Mouse (Mus musculus) myocyte (in vitro differentiated cells): ENCODE measurements around the gene Mfsd11. TPM values are rescaled to one million over a fixed set of nuclear protein-coding genes. Genes with fewer than 3 reads are reported as not detected.
"Not testable (repeated sequence)": the region's sequence is repeated elsewhere in the genome, so short reads cannot be mapped to it uniquely, and the experiment has no call there.

ENCODE experiments used
- H3K27me3 ChIP-seq: one replicate; pipeline ENCODE4 v1.6.1; 2011; ENCODE audit not compliant: control insufficient read depth, insufficient read depth, insufficient read length
- H3K36me3 ChIP-seq: one replicate; pipeline ENCODE4 v1.6.1; 2011; ENCODE audit not compliant: control insufficient read depth, insufficient read depth
- H3K4me2 ChIP-seq: one replicate; pipeline ENCODE4 v1.6.1; 2011; ENCODE audit warnings: low read depth, control low read depth
- H3K4me3 ChIP-seq: one replicate; pipeline ENCODE4 v1.5.1; 2011; ENCODE audit warnings: mild to moderate bottlenecking, control low read depth, moderate library complexity
- H3K79me2 ChIP-seq: one replicate; pipeline ENCODE4 v1.6.1; 2011; ENCODE audit not compliant: control insufficient read depth, insufficient read depth
- H3ac ChIP-seq: one replicate; pipeline ENCODE4 v1.6.1; 2011; ENCODE audit not compliant: control insufficient read depth, insufficient read length
- CEBPB ChIP-seq: IDR thresholded peaks from 2 replicates; pipeline ENCODE4 v1.6.1; 2011; ENCODE audit warnings: mild to moderate bottlenecking, moderate library complexity; ENCODE audit not compliant: poor library complexity, insufficient read depth, severe bottlenecking
- E2F4 ChIP-seq: IDR thresholded peaks from one replicate; pipeline ENCODE4 v1.6.1; 2011; ENCODE audit warnings: mild to moderate bottlenecking, control low read depth, moderate library complexity; ENCODE audit not compliant: insufficient read depth
- MAX ChIP-seq: IDR thresholded peaks from one replicate; pipeline ENCODE4 v1.6.1; 2011; ENCODE audit warnings: low read depth, mild to moderate bottlenecking, control low read depth
- MYOD1 ChIP-seq, 3 experiments: IDR thresholded peaks; one replicate each; pipeline ENCODE4 v1.6.1; 2011; ENCODE audit warnings: control low read depth in 2 of 3, low read depth in 2 of 3, mild to moderate bottlenecking in 2 of 3, moderate library complexity in 1 of 3; ENCODE audit not compliant: insufficient read length in 2 of 3, control insufficient read depth in 1 of 3
- MYOG ChIP-seq, 3 experiments: IDR thresholded peaks; one replicate each; pipeline ENCODE4 v1.6.1; 2011; ENCODE audit warnings: control low read depth in 2 of 3, low read depth in 2 of 3, mild to moderate bottlenecking in 2 of 3; ENCODE audit not compliant: insufficient read length in 2 of 3, control insufficient read depth in 1 of 3, insufficient read depth in 1 of 3
- POLR2A ChIP-seq: IDR thresholded peaks from one replicate; pipeline ENCODE4 v1.6.1; 2011; ENCODE audit warnings: low read depth, mild to moderate bottlenecking, control low read depth, moderate library complexity; ENCODE audit not compliant: insufficient read length
- POLR2AphosphoS2 ChIP-seq: IDR thresholded peaks from one replicate; pipeline ENCODE4 v1.6.1; 2011; ENCODE audit warnings: low read depth, control low read depth; ENCODE audit not compliant: insufficient read length
- REST ChIP-seq: IDR thresholded peaks from one replicate; pipeline ENCODE4 v1.6.1; 2011; ENCODE audit warnings: mild to moderate bottlenecking, control low read depth, moderate library complexity; ENCODE audit not compliant: insufficient read depth, insufficient read length
- SRF ChIP-seq: IDR thresholded peaks from one replicate; pipeline ENCODE4 v1.6.1; 2011; ENCODE audit warnings: low read depth; ENCODE audit not compliant: control insufficient read depth, insufficient read length
- TCF12 ChIP-seq: IDR thresholded peaks from one replicate; pipeline ENCODE4 v1.6.1; 2011; ENCODE audit warnings: mild to moderate bottlenecking, control low read depth; ENCODE audit not compliant: poor library complexity, insufficient read depth, severe bottlenecking
- TCF3 ChIP-seq: IDR thresholded peaks from one replicate; pipeline ENCODE4 v1.6.1; 2011; ENCODE audit warnings: low read depth, control low read depth; ENCODE audit not compliant: insufficient read length
- USF1 ChIP-seq: IDR thresholded peaks from one replicate; pipeline ENCODE4 v1.6.1; 2011; ENCODE audit warnings: low read depth, mild to moderate bottlenecking, control low read depth, moderate library complexity
- polyA plus RNA-seq: library from polyadenylated mRNA; unstranded; fragments of >200 nt; fragmentation: generic; extraction: Trizol; gene quantifications from one replicate; pipeline ENCODE4 v1.2.1, GENCODE M21; 2012; ENCODE audit warnings: missing spikeins

The Mfsd11 gene
- polyA plus RNA-seq, 1 experiment = 40.0 TPM

DNA sequence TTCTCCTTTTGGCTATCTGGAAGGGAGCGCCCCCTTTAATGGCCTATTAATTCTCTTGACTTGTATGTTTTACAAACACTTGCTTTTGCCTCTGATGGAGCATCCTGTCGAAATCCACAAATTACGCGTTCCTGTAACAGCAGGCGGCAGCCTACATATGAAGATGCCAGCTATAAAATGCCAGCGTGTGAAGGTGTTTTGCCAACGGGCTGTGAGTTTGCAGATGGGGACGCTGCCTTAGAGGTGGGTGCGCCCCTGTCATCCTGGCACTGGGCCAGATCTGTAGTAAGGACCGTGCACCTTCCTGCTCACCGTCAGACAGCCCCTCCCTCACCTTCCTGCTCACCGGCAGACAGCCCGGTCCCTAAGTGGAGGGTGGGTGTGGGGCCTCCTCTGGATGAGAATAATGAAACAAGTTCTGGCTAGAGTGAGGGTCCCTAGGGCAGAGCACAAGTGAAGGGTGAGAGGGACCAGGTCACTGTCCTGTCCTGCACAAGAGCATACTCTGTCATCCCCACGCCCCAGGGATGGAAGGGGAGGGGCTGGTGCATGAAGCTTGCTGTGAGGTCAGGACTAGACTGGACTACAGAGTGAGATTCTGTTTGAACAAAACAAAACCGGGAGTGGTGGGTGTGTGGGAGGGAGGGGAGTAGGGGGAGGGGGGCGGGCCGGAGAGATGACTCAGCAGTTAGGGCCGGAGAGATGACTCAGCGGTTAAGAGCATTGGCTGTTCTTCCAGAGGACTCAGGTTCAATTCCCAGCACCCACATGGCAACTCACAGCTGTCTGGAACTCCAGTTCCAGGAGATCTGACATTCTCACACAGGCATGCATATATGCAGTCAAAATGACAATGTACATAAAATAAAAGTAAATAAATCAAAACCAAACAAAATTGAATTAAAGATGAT lies 41.5 kb downstream of the Mfsd11 start:
- no peak overlapping the region for H3ac ChIP-seq
- TF ChIP-seq TCF3 (no peak), CEBPB (no peak), TCF12 (no peak), POLR2AphosphoS2 (no peak), MAX (no peak), USF1 (no peak), REST (no peak), MYOD1 (IDR thresholded peaks at IDR 0.05; ENCODE audit: control insufficient read depth in 1 of 3, insufficient read length in 2 of 3, low read depth in 2 of 3) (no peak), POLR2A (no peak), MYOG (IDR thresholded peaks at IDR 0.05; ENCODE audit: control insufficient read depth in 1 of 3, insufficient read depth in 1 of 3, insufficient read length in 2 of 3, low read depth in 2 of 3) (no peak), E2F4 (no peak), SRF (no peak)
- H3K79me2 ChIP-seq = no peaks in the 10 kb centered on the region
- H3K27me3 ChIP-seq = peaks cover 40% of the 10 kb centered on the region
- no peak overlapping the region for H3K4me3 ChIP-seq
- H3K36me3 ChIP-seq = no peaks in the 10 kb centered on the region
- no peak overlapping the region for H3K4me2 ChIP-seq

GRCm38 (mm10) chr11:116895402-116895801 lies 43.2 kb downstream of the Mfsd11 start:
- no peak overlapping the region for H3ac ChIP-seq
- no peaks in the 10 kb centered on the region for H3K36me3 ChIP-seq
- no peak overlapping the region for H3K4me2 ChIP-seq
- no peak overlapping the region for H3K4me3 ChIP-seq
- TF ChIP-seq MYOG (IDR thresholded peaks at IDR 0.05; ENCODE audit: control insufficient read depth in 1 of 3, insufficient read depth in 1 of 3, insufficient read length in 2 of 3, low read depth in 2 of 3) (no peak), E2F4 (no peak), USF1 (no peak), TCF12 (no peak), CEBPB (no peak), SRF (no peak), MYOD1 (IDR thresholded peaks at IDR 0.05; ENCODE audit: control insufficient read depth in 1 of 3, insufficient read length in 2 of 3, low read depth in 2 of 3) (no peak), TCF3 (no peak), POLR2A (no peak), MAX (no peak), POLR2AphosphoS2 (no peak), REST (no peak)
- H3K79me2 ChIP-seq = no peaks in the 10 kb centered on the region
- peaks cover 31% of the 10 kb centered on the region for H3K27me3 ChIP-seq

GRCm38 (mm10) chr11:116899247-116899646 lies 47.0 kb downstream of the Mfsd11 start:
- H3K27me3 ChIP-seq = peaks cover 57% of the 10 kb centered on the region
- H3K4me2 ChIP-seq = no peak overlapping the region
- H3ac ChIP-seq = no peak overlapping the region
- no peak for TF ChIP-seq MYOD1 (IDR thresholded peaks at IDR 0.05; ENCODE audit: control insufficient read depth in 1 of 3, insufficient read length in 2 of 3, low read depth in 2 of 3)
- no peak for TF ChIP-seq TCF12
- TF ChIP-seq REST = no peak
- no peak for TF ChIP-seq POLR2A
- no peak for TF ChIP-seq POLR2AphosphoS2
- no peak for TF ChIP-seq TCF3
- TF ChIP-seq E2F4 = no peak
- no peak for TF ChIP-seq MAX
- no peak for TF ChIP-seq MYOG (IDR thresholded peaks at IDR 0.05; ENCODE audit: control insufficient read depth in 1 of 3, insufficient read depth in 1 of 3, insufficient read length in 2 of 3, low read depth in 2 of 3)
- TF ChIP-seq SRF = no peak
- TF ChIP-seq CEBPB = no peak
- TF ChIP-seq USF1 = no peak
- H3K79me2 ChIP-seq = no peaks in the 10 kb centered on the region
- H3K4me3 ChIP-seq = no peak overlapping the region
- no peaks in the 10 kb centered on the region for H3K36me3 ChIP-seq

DNA sequence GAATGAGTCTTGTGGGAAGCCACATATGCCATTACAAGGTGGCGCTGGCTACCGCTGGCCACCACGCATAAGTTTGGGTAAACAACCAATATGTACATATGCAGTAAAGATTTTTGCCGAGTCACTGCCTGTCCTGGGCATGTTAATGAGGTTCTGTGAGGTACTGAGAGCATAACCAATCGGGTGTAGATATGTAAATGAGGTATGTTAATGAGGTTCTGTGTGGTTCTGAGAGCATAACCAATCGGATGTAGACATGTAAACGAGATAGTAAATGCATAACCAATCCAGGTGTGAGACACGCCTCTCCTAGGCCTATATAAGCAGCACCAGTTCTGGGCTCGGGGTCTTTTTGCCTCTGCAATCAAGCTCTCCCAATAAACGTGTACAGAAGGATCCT lies 50.3 kb downstream of the Mfsd11 start:
- not testable (repeated sequence) for H3K79me2 ChIP-seq, H3K4me2 ChIP-seq, H3K36me3 ChIP-seq, H3ac ChIP-seq, H3K4me3 ChIP-seq
- H3K27me3 ChIP-seq = peaks cover 75% of the 10 kb centered on the region

DNA sequence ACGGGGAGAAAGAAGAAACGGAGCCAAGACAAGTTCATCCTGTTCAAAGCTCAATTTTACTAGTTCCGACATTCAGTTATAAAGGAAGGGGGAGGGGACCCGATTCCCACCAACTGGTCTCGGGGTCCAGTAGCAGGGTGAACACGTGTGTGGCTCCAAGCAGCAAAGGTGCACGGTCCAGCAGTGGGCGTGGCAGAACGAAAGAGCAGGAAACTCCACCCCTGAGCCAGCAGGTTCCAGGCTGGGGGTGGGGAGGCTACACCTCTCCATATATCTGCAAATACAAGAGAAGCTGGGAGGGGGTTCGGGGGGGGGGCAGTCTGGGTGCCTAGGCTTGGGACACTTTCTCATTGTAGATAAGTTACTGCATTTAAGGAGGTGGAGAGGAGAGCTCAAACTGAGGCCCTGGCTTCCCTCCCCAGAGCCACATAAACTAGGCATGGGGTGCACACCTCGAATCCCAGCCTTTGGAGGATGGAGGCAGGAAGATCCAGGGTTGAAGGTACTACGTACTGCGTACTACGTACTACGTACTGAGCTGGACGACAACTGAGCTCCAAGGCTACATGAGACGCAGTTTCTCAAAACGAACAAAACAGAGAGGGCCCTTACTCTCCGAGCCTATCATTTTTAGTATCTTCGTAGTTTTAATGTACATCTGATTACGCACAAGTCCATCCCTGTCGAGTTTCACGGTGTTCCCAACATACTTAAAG lies 53.7 kb downstream of the Mfsd11 start:
- Histone ChIP-seq H3K4me2 (no peak overlapping the region), H3K79me2 (no peaks in the 10 kb centered on the region), H3K4me3 (no peak overlapping the region)

More for the DNA sequence above, 53.7 kb downstream of the Mfsd11 start:
- no peaks in the 10 kb centered on the region for H3K36me3 ChIP-seq
- peaks cover 59% of the 10 kb centered on the region for H3K27me3 ChIP-seq
- no peak overlapping the region for H3ac ChIP-seq
- TF ChIP-seq E2F4 (no peak), POLR2A (no peak), CEBPB (no peak), USF1 (no peak), POLR2AphosphoS2 (no peak), MYOD1 (IDR thresholded peaks at IDR 0.05; ENCODE audit: control insufficient read depth in 1 of 3, insufficient read length in 2 of 3, low read depth in 2 of 3) (no peak), TCF3 (no peak), TCF12 (no peak), MAX (no peak), SRF (no peak), MYOG (IDR thresholded peaks at IDR 0.05; ENCODE audit: control insufficient read depth in 1 of 3, insufficient read depth in 1 of 3, insufficient read length in 2 of 3, low read depth in 2 of 3) (no peak), REST (no peak)
